Mouse (Mus musculus) MEL (cell line): ENCODE data around the gene Hmg20b. TPM values are rescaled to one million over a fixed set of nuclear protein-coding genes. Genes with fewer than 3 reads are reported as not detected.

Experiments used
- DNase-seq: peaks from one replicate; pipeline ENCODE4 v3.0.0; 2011; ENCODE audit warnings: low read depth, low spot score
- H3K27ac ChIP-seq: 2 replicates; pipeline ENCODE4 v1.5.1; 2012; ENCODE audit warnings: low read depth, mild to moderate bottlenecking, control low read depth, low read length, moderate library complexity; ENCODE audit not compliant: control insufficient read depth
- H3K27me3 ChIP-seq, 2 experiments: fragments of 150-350 bp in 1 of 2; sonication (generic) in 1 of 2; 2 replicates each; pipeline ENCODE4 v1.6.1; 2012; ENCODE audit warnings: low read length in 2 of 2, mild to moderate bottlenecking in 2 of 2, improper control_type of control experiment in 1 of 2, moderate library complexity in 1 of 2; ENCODE audit not compliant: insufficient read depth in 2 of 2, control insufficient read depth in 1 of 2
- H3K36me3 ChIP-seq, 2 experiments: 2 replicates each; pipeline ENCODE4 v1.6.1; 2012 to 2014; ENCODE audit warnings: low read length in 2 of 2, improper control_type of control experiment in 1 of 2, inconsistent platforms in 1 of 2, mild to moderate bottlenecking in 1 of 2; ENCODE audit not compliant: insufficient read depth in 2 of 2, control insufficient read depth in 1 of 2
- H3K4me1 ChIP-seq, 2 experiments: fragments of 150-350 bp in 1 of 2; sonication (generic) in 1 of 2; 2 replicates each; pipeline ENCODE4 v1.6.1; 2012; ENCODE audit warnings: low read length in 2 of 2, improper control_type of control experiment in 1 of 2, mild to moderate bottlenecking in 1 of 2; ENCODE audit not compliant: insufficient read depth in 2 of 2, control insufficient read depth in 1 of 2
- H3K4me3 ChIP-seq, 2 experiments: fragments of 150-350 bp in 1 of 2; sonication (generic) in 1 of 2; 2 replicates each; pipeline ENCODE4 v1.5.1; 2012; ENCODE audit warnings: low read depth in 2 of 2, low read length in 2 of 2, mild to moderate bottlenecking in 2 of 2, moderate library complexity in 2 of 2, control low read depth in 1 of 2, improper control_type of control experiment in 1 of 2; ENCODE audit not compliant: control insufficient read depth in 1 of 2, insufficient read depth in 1 of 2
- H3K79me2 ChIP-seq: 2 replicates; pipeline ENCODE4 v1.6.1; 2012; ENCODE audit warnings: mild to moderate bottlenecking, low read length, moderate library complexity; ENCODE audit not compliant: control insufficient read depth, poor library complexity, insufficient read depth
- H3K9ac ChIP-seq: 2 replicates; pipeline ENCODE4 v1.6.1; 2012; ENCODE audit warnings: low read depth, mild to moderate bottlenecking, control low read depth, low read length, moderate library complexity; ENCODE audit not compliant: control insufficient read depth, poor library complexity, severe bottlenecking
- H3K9me3 ChIP-seq: fragments of 150-350 bp; sonication (generic); replicated peaks from 2 replicates; pipeline ENCODE4 v1.6.1; 2012; ENCODE audit warnings: mild to moderate bottlenecking, low read length, improper control_type of control experiment, moderate library complexity; ENCODE audit not compliant: insufficient read depth
- BHLHE40 ChIP-seq: IDR thresholded peaks from 2 replicates; pipeline ENCODE4 v1.6.1; 2012; ENCODE audit warnings: low read depth, mild to moderate bottlenecking, inconsistent platforms, low read length, improper control_type of control experiment, borderline replicate concordance
- CHD1 ChIP-seq: IDR thresholded peaks from 2 replicates; pipeline ENCODE4 v1.6.1; 2012; ENCODE audit warnings: low read depth, mild to moderate bottlenecking, inconsistent platforms, low read length, improper control_type of control experiment
- CHD2 ChIP-seq: IDR thresholded peaks from 2 replicates; pipeline ENCODE4 v1.6.1; 2011; ENCODE audit warnings: low read length, improper control_type of control experiment
- ELF1 ChIP-seq: IDR thresholded peaks from 2 replicates; pipeline ENCODE4 v1.6.1; 2014; ENCODE audit warnings: low read depth, mild to moderate bottlenecking, inconsistent platforms, low read length, improper control_type of control experiment, moderate library complexity
- EP300 ChIP-seq, 2 experiments: IDR thresholded peaks; 2 replicates each; pipeline ENCODE4 v1.6.1; 2011; ENCODE audit warnings: improper control_type of control experiment in 2 of 2, low read length in 2 of 2, low read depth in 1 of 2, mild to moderate bottlenecking in 1 of 2
- ETS1 ChIP-seq: IDR thresholded peaks from 2 replicates; pipeline ENCODE4 v1.6.1; 2012; ENCODE audit warnings: low read depth, mild to moderate bottlenecking, inconsistent platforms, low read length, improper control_type of control experiment, moderate library complexity
- GATA1 ChIP-seq: IDR thresholded peaks from 2 replicates; pipeline ENCODE4 v1.6.1; 2011; ENCODE audit warnings: low read depth, low read length, improper control_type of control experiment
- HCFC1 ChIP-seq: IDR thresholded peaks from 2 replicates; pipeline ENCODE4 v1.6.1; 2012; ENCODE audit warnings: low read depth, mild to moderate bottlenecking, inconsistent platforms, low read length, improper control_type of control experiment, moderate library complexity
- JUND ChIP-seq: IDR thresholded peaks from 2 replicates; pipeline ENCODE4 v1.6.1; 2011; ENCODE audit warnings: low read depth, mild to moderate bottlenecking, improper control_type of control experiment, low read length
- MEF2A ChIP-seq: IDR thresholded peaks from 2 replicates; pipeline ENCODE4 v1.6.1; 2014; ENCODE audit warnings: low read depth, mild to moderate bottlenecking, inconsistent platforms, low read length, improper control_type of control experiment; ENCODE audit not compliant: poor library complexity, insufficient replicate concordance, severe bottlenecking; ENCODE audit errors: extremely low read depth
- MXI1 ChIP-seq: IDR thresholded peaks from 2 replicates; pipeline ENCODE4 v1.6.1; 2011; ENCODE audit warnings: mild to moderate bottlenecking, low read depth, low read length, improper control_type of control experiment
- NELFE ChIP-seq: IDR thresholded peaks from 2 replicates; pipeline ENCODE4 v1.6.1; 2011; ENCODE audit warnings: low read depth, low read length, improper control_type of control experiment
- NRF1 ChIP-seq: IDR thresholded peaks from 2 replicates; pipeline ENCODE4 v1.6.1; 2014; ENCODE audit warnings: low read depth, mild to moderate bottlenecking, inconsistent platforms, low read length, improper control_type of control experiment, moderate library complexity; ENCODE audit not compliant: poor library complexity, insufficient read depth, severe bottlenecking
- POLR2A ChIP-seq, 2 experiments: IDR thresholded peaks; 2 replicates each; pipeline ENCODE4 v1.6.1; 2011 to 2012; ENCODE audit warnings: low read length in 2 of 2, mild to moderate bottlenecking in 2 of 2, control low read depth in 1 of 2, improper control_type of control experiment in 1 of 2, low read depth in 1 of 2, moderate library complexity in 1 of 2; ENCODE audit not compliant: control insufficient read depth in 1 of 2, insufficient read depth in 1 of 2, poor library complexity in 1 of 2
- POLR2AphosphoS2 ChIP-seq: IDR thresholded peaks from 2 replicates; pipeline ENCODE4 v1.6.1; 2011; ENCODE audit warnings: low read length, improper control_type of control experiment
- RAD21 ChIP-seq: IDR thresholded peaks from 2 replicates; pipeline ENCODE4 v1.6.1; 2011; ENCODE audit warnings: mild to moderate bottlenecking, low read depth, low read length, improper control_type of control experiment
- SIN3A ChIP-seq: IDR thresholded peaks from 2 replicates; pipeline ENCODE4 v1.6.1; 2012; ENCODE audit warnings: low read length, improper control_type of control experiment, inconsistent platforms
- TBP ChIP-seq: IDR thresholded peaks from 2 replicates; pipeline ENCODE4 v1.8.0; 2011; ENCODE audit warnings: low read depth, low read length, improper control_type of control experiment
- TCF12 ChIP-seq: IDR thresholded peaks from 2 replicates; pipeline ENCODE4 v1.6.1; 2014; ENCODE audit warnings: low read depth, mild to moderate bottlenecking, inconsistent platforms, low read length, improper control_type of control experiment, moderate library complexity
- UBTF ChIP-seq: IDR thresholded peaks from 2 replicates; pipeline ENCODE4 v1.6.1; 2012; ENCODE audit warnings: low read depth, mild to moderate bottlenecking, inconsistent platforms, low read length, improper control_type of control experiment, moderate library complexity, borderline replicate concordance; ENCODE audit not compliant: insufficient read depth
- USF1 ChIP-seq: IDR thresholded peaks from 2 replicates; pipeline ENCODE4 v1.6.1; 2014; ENCODE audit warnings: low read depth, mild to moderate bottlenecking, inconsistent platforms, low read length, improper control_type of control experiment, moderate library complexity
- USF2 ChIP-seq, 2 experiments: IDR thresholded peaks; 2 replicates each; pipeline ENCODE4 v1.6.1; 2011 to 2012; ENCODE audit warnings: improper control_type of control experiment in 2 of 2, low read length in 2 of 2, borderline replicate concordance in 1 of 2, inconsistent platforms in 1 of 2, low read depth in 1 of 2, mild to moderate bottlenecking in 1 of 2; ENCODE audit not compliant: insufficient read depth in 1 of 2
- ZC3H11A ChIP-seq: IDR thresholded peaks from 2 replicates; pipeline ENCODE4 v1.6.1; 2012; ENCODE audit warnings: low read depth, mild to moderate bottlenecking, inconsistent platforms, low read length, improper control_type of control experiment
- ZKSCAN1 ChIP-seq: IDR thresholded peaks from 2 replicates; pipeline ENCODE4 v1.6.1; 2012; ENCODE audit warnings: low read depth, mild to moderate bottlenecking, inconsistent platforms, low read length, improper control_type of control experiment, moderate library complexity
- ZMIZ1 ChIP-seq: IDR thresholded peaks from 2 replicates; pipeline ENCODE4 v1.6.1; 2012; ENCODE audit warnings: low read depth, mild to moderate bottlenecking, inconsistent platforms, low read length, improper control_type of control experiment, moderate library complexity
- ZNF384 ChIP-seq: IDR thresholded peaks from 2 replicates; pipeline ENCODE4 v1.6.1; 2012; ENCODE audit warnings: low read depth, mild to moderate bottlenecking, inconsistent platforms, low read length, improper control_type of control experiment
- polyA plus RNA-seq, 2 experiments: library from polyadenylated mRNA; stranded (reverse) in 1 of 2; unstranded in 1 of 2; fragments of >175 nt in 1 of 2; fragments of >200 nt in 1 of 2; gene quantifications; 2 replicates each; pipeline versions ENCODE4 v1.2.1 to v1.2.4; 2012; ENCODE audit warnings: low replicate concordance in 2 of 2, low read depth in 1 of 2; ENCODE audit not compliant: insufficient read length in 2 of 2, insufficient read depth in 1 of 2, missing spikeins in 1 of 2
- total RNA-seq: library from RNA; depleted of rRNA; stranded (reverse); fragments of 300-350 nt; gene quantifications from 2 replicates; pipeline ENCODE4 v1.2.3, GENCODE M21; 2012

Gene Hmg20b
- total and polyA plus RNA-seq, 3 experiments = 27.0 to 92.7 TPM; not detected in 1

GRCm38 (mm10) chr10:81356991-81357844, 6.9 kb upstream of the Hmg20b start, which contains the start of gene Mfsd12:
Gene Mfsd12 (plus strand): TSS chr10:81357491.
- Histone ChIP-seq H3K4me1 (peaks cover 2 to 29% of the 10 kb centered on the region in 2 experiments; a peak in 3 of 4 replicates), H3K27me3 (no peaks in the 10 kb centered on the region), H3K27ac (peak within 1 kb of the TSS; percentile 96), H3K79me2 (peaks cover 27% of the 10 kb centered on the region), H3K9me3 (no peaks in the 10 kb centered on the region), H3K36me3 (peaks cover 0 to 20% of the 10 kb centered on the region in 2 experiments; a peak in 3 of 4 replicates), H3K9ac (peak within 1 kb of the TSS; percentile 84), H3K4me3 (peak within 1 kb of the TSS; percentile 62 to 68)
- peak; percentile 94 for DNase-seq
- no peak; the same call in 1 of the 2 replicates for TF ChIP-seq POLR2AphosphoS2
- peak; percentile 84 to 92 for TF ChIP-seq POLR2A (IDR thresholded peaks at IDR 0.05; ENCODE audit: control insufficient read depth in 1 of 2, insufficient read depth in 1 of 2, low read depth in 1 of 2, low read length in 2 of 2, poor library complexity in 1 of 2)
- TF ChIP-seq USF1 = 0 out of 2 replicates have a peak, but pooled peaks have one; percentile 11
- peak; percentile 72 for TF ChIP-seq TCF12
- TF ChIP-seq TBP = peak; percentile 77
- TF ChIP-seq CHD2 = no peak
- TF ChIP-seq MXI1 = peak; percentile 56; the same call in 1 of the 2 replicates
- TF ChIP-seq UBTF = 0 out of 2 replicates have a peak, but pooled peaks have one; percentile 58
- peak; percentile 75 for TF ChIP-seq SIN3A
- peak; percentile 26; the same call in 1 of the 2 replicates for TF ChIP-seq NRF1
- peak; percentile 85 for TF ChIP-seq NELFE
- peak; percentile 71 for TF ChIP-seq HCFC1
- TF ChIP-seq ETS1 = no peak
- no peak for TF ChIP-seq JUND

GRCm38 (mm10) chr10:81356352-81356990, 6.2 kb upstream of the Hmg20b start:
- Histone ChIP-seq H3K9me3 (no peaks in the 10 kb centered on the region), H3K36me3 (peaks cover 0 to 21% of the 10 kb centered on the region in 2 experiments; a peak in 3 of 4 replicates), H3K4me1 (peaks cover 3 to 29% of the 10 kb centered on the region in 2 experiments; a peak in 3 of 4 replicates), H3K9ac (peak overlapping the region; percentile 84), H3K27me3 (no peaks in the 10 kb centered on the region), H3K4me3 (peak overlapping the region; percentile 62 to 68), H3K27ac (peak overlapping the region; percentile 96), H3K79me2 (peaks cover 27% of the 10 kb centered on the region)
- peak; percentile 94 for DNase-seq
- TF ChIP-seq JUND = 0 out of 2 replicates have a peak, but pooled peaks have one; percentile 21
- TF ChIP-seq ELF1 = 0 out of 2 replicates have a peak, but pooled peaks have one; percentile 26
- no peak for TF ChIP-seq CHD1
- TF ChIP-seq HCFC1 = peak; percentile 54
- TF ChIP-seq POLR2A (IDR thresholded peaks at IDR 0.05; ENCODE audit: control insufficient read depth in 1 of 2, insufficient read depth in 1 of 2, low read depth in 1 of 2, low read length in 2 of 2, poor library complexity in 1 of 2) = peak; percentile 54 to 81; a peak in 3 of 4 replicates
- TF ChIP-seq MEF2A = no peak
- TF ChIP-seq RAD21 = no peak
- peak; percentile 55; a peak in 3 of 4 replicates for TF ChIP-seq EP300 (IDR thresholded peaks at IDR 0.05; ENCODE audit: low read depth in 1 of 2, low read length in 2 of 2)
- peak; percentile 77 for TF ChIP-seq USF1
- TF ChIP-seq ZMIZ1 = peak; percentile 14; the same call in 1 of the 2 replicates
- no peak; a peak in 1 of 4 replicates for TF ChIP-seq USF2 (IDR thresholded peaks at IDR 0.05; ENCODE audit: borderline replicate concordance in 1 of 2, insufficient read depth in 1 of 2, low read depth in 1 of 2, low read length in 2 of 2)
- peak; percentile 44 for TF ChIP-seq NELFE
- TF ChIP-seq ZKSCAN1 = no peak
- no peak for TF ChIP-seq ZC3H11A
- peak; percentile 89 for TF ChIP-seq TBP
- no peak for TF ChIP-seq CHD2
- no peak for TF ChIP-seq ZNF384
- no peak for TF ChIP-seq BHLHE40
- no peak for TF ChIP-seq GATA1
